Mouse (Mus musculus) right cerebral cortex, postnatal 4 days (tissue): ENCODE data around the gene Hspb2.

Experiments
- DNase-seq: peaks from one replicate; pipeline ENCODE4 v3.0.0-alpha.2; 2022

The Hspb2 gene

GRCm38 (mm10) chr9:50704907-50705306, 47.2 kb downstream of the Hspb2 start:
- no peak for DNase-seq
